Mouse (Mus musculus): ENCODE results near the gene Rrp12. TPM values are rescaled to one million over a fixed set of nuclear protein-coding genes. Genes with fewer than 3 reads are reported as not detected.
"Not testable (repeated sequence)": the region's sequence is repeated elsewhere in the genome, so short reads cannot be mapped to it uniquely, and the experiment has no call there.

The Rrp12 gene
- total RNA-seq, 2 experiments from 2014 or later, result 38.5 to 40.3 TPM

GRCm38 (mm10) chr19:41908736-41909135, 12.8 kb upstream of the Rrp12 start:
- DNase-seq (ENCODE audit: extremely low spot score in 1 of 2, low spot score in 2 of 2), result peak in 1 of 2 experiments; percentile 34
- intact Hi-C loops (cut with DNase I), result no loop called here

GRCm38 (mm10) chr19:41907079-41907760, 11.2 kb upstream of the Rrp12 start:
- no peak for DNase-seq (ENCODE audit: extremely low spot score in 1 of 2, low spot score in 2 of 2)
- intact Hi-C loops (cut with DNase I), result no loop called here

- DNase-seq (ENCODE audit: extremely low spot score in 1 of 2, low spot score in 2 of 2), result no peak
- intact Hi-C loops (cut with DNase I), result no loop called here
These were observed 10.5 kb upstream of the Rrp12 start for GRCm38 (mm10) chr19:41906311-41907078.

- intact Hi-C loops (cut with DNase I), result no loop called here
These were observed 9.3 kb upstream of the Rrp12 start for GRCm38 (mm10) chr19:41905246-41905645.

GRCm38 (mm10) chr19:41902848-41903593, 7.0 kb upstream of the Rrp12 start:
- intact Hi-C loops (cut with DNase I), result no loop called here
- DNase-seq (ENCODE audit: extremely low spot score in 1 of 2, low spot score in 2 of 2), result no peak

More at GRCm38 (mm10) chr19:41905246-41905645, 9.3 kb upstream of the Rrp12 start:
- DNase-seq (ENCODE audit: extremely low spot score in 1 of 2, low spot score in 2 of 2), result no peak

- intact Hi-C loops (cut with DNase I), result no loop called here
- peak in 1 of 2 experiments; percentile 73 for DNase-seq (ENCODE audit: extremely low spot score in 1 of 2, low spot score in 2 of 2)
These were observed 5.7 kb upstream of the Rrp12 start for GRCm38 (mm10) chr19:41901696-41902095.

GRCm38 (mm10) chr19:41900495-41901090, 4.6 kb upstream of the Rrp12 start:
- intact Hi-C loops (cut with DNase I), result no loop called here
- no peak for DNase-seq (ENCODE audit: extremely low spot score in 1 of 2, low spot score in 2 of 2)

GRCm38 (mm10) chr19:41898860-41899259, 2.9 kb upstream of the Rrp12 start:
- intact Hi-C loops (cut with DNase I), result no loop called here
- DNase-seq (ENCODE audit: extremely low spot score in 1 of 2, low spot score in 2 of 2), result no peak

- intact Hi-C loops (cut with DNase I), result no loop called here
- no peak for DNase-seq (ENCODE audit: extremely low spot score in 1 of 2, low spot score in 2 of 2)
These were observed 342 bp upstream of the Rrp12 start for GRCm38 (mm10) chr19:41896319-41896711.

- intact Hi-C loops (cut with DNase I), result no loop called here
- DNase-seq (ENCODE audit: extremely low spot score in 1 of 2, low spot score in 2 of 2), result no peak
These were observed 1.0 kb downstream of the Rrp12 start for GRCm38 (mm10) chr19:41894959-41895358.

- no peak for DNase-seq (ENCODE audit: extremely low spot score in 1 of 2, low spot score in 2 of 2)
- intact Hi-C loops (cut with DNase I), result no loop called here
These were observed 7.8 kb downstream of the Rrp12 start for GRCm38 (mm10) chr19:41888191-41888590.

GRCm38 (mm10) chr19:41883882-41884281, 12.1 kb downstream of the Rrp12 start:
- DNase-seq (ENCODE audit: extremely low spot score in 1 of 2, low spot score in 2 of 2), result no peak
- intact Hi-C loops (cut with DNase I), result no loop called here

GRCm38 (mm10) chr19:41881842-41882241, 14.1 kb downstream of the Rrp12 start:
- intact Hi-C loops (cut with DNase I), result no loop called here
- no peak for DNase-seq (ENCODE audit: extremely low spot score in 1 of 2, low spot score in 2 of 2)

GRCm38 (mm10) chr19:41874356-41874755, 21.6 kb downstream of the Rrp12 start:
- intact Hi-C loops (cut with DNase I), result no loop called here
- no peak for DNase-seq (ENCODE audit: extremely low spot score in 1 of 2, low spot score in 2 of 2)

- no peak for DNase-seq (ENCODE audit: extremely low spot score in 1 of 2, low spot score in 2 of 2)
These were observed 23.7 kb downstream of the Rrp12 start for GRCm38 (mm10) chr19:41872285-41872684.

GRCm38 (mm10) chr19:41869946-41870345, 26.0 kb downstream of the Rrp12 start:
- intact Hi-C loops (cut with DNase I); DNase-seq (ENCODE audit: extremely low spot score in 1 of 2, low spot score in 2 of 2): not testable (repeated sequence)

More at GRCm38 (mm10) chr19:41872285-41872684, 23.7 kb downstream of the Rrp12 start:
- intact Hi-C loops (cut with DNase I), result no loop called here

- no peak for DNase-seq (ENCODE audit: extremely low spot score in 1 of 2, low spot score in 2 of 2)
- intact Hi-C loops (cut with DNase I), result no loop called here
These were observed 26.7 kb downstream of the Rrp12 start for GRCm38 (mm10) chr19:41869296-41869695.

- no peak for DNase-seq (ENCODE audit: extremely low spot score in 1 of 2, low spot score in 2 of 2)
- intact Hi-C loops (cut with DNase I), result no loop called here
These were observed 29.3 kb downstream of the Rrp12 start for GRCm38 (mm10) chr19:41866707-41867106.

- DNase-seq (ENCODE audit: extremely low spot score in 1 of 2, low spot score in 2 of 2), result no peak
- intact Hi-C loops (cut with DNase I), result no loop called here
These were observed 38.1 kb downstream of the Rrp12 start for GRCm38 (mm10) chr19:41857816-41858310.
